Mouse (Mus musculus) hindbrain, embryonic 11.5 days (tissue): Measurements from ENCODE around the gene Gphb5. TPM values are rescaled to one million over a fixed set of nuclear protein-coding genes. Genes with fewer than 3 reads are reported as not detected.

ENCODE experiments used
- ATAC-seq: fragments of 200-750 bp; cut with Nextera tagmentation; 2 replicates; pipeline ENCODE4 v1.8.0; 2017; ENCODE audit warnings: mild to moderate bottlenecking, moderate TSS enrichment, moderate library complexity; ENCODE audit not compliant: low FRiP score
- DNase-seq: peaks from one replicate; pipeline ENCODE4 v3.0.0-alpha.2; 2015; ENCODE audit warnings: low spot score
- H3K27ac ChIP-seq: fragments of 300-500 bp; sonication (generic); 2 replicates; pipeline ENCODE4 v1.5.1; 2014; ENCODE audit warnings: mild to moderate bottlenecking, low read depth, low read length
- H3K27me3 ChIP-seq: fragments of 300-500 bp; sonication (generic); 2 replicates; pipeline ENCODE4 v1.6.1; 2014; ENCODE audit warnings: mild to moderate bottlenecking, low read length, moderate library complexity, mixed read lengths; ENCODE audit not compliant: control insufficient read depth, insufficient read depth
- H3K36me3 ChIP-seq: fragments of 300-500 bp; sonication (generic); 2 replicates; pipeline ENCODE4 v1.6.1; 2014; ENCODE audit warnings: mild to moderate bottlenecking, low read length, moderate library complexity, mixed read lengths; ENCODE audit not compliant: control insufficient read depth, insufficient read depth
- H3K4me1 ChIP-seq: fragments of 300-500 bp; sonication (generic); replicated peaks from 2 replicates; pipeline ENCODE4 v1.6.1; 2014; ENCODE audit warnings: low read length, mixed read lengths; ENCODE audit not compliant: control insufficient read depth, insufficient read depth
- H3K4me2 ChIP-seq: fragments of 300-500 bp; sonication (generic); replicated peaks from 2 replicates; pipeline ENCODE4 v1.6.1; 2014; ENCODE audit warnings: mild to moderate bottlenecking, low read depth, low read length
- H3K4me3 ChIP-seq: fragments of 300-500 bp; sonication (generic); 2 replicates; pipeline ENCODE4 v1.5.1; 2014; ENCODE audit warnings: low read depth, low read length
- H3K9ac ChIP-seq: fragments of 300-500 bp; sonication (generic); 2 replicates; pipeline ENCODE4 v1.6.1; 2014; ENCODE audit warnings: low read depth, low read length
- H3K9me3 ChIP-seq: fragments of 300-500 bp; sonication (generic); 2 replicates; pipeline ENCODE4 v1.6.1; 2016; ENCODE audit warnings: low read length; ENCODE audit not compliant: control insufficient read depth
- WGBS: fragments of 180-500 bp; shearing (Covaris S2); extraction: QIAGEN DNeasy Blood & Tissue Kit; methylation state at CpG from one replicate; pipeline ENCODE4 v1.1.7; 2014; 5-methylcytosine and 5-hydroxymethylcytosine counted together
- polyA plus RNA-seq: library from polyadenylated mRNA; unstranded; fragments of >200 nt; fragmentation: Nextera tagmentation; extraction: Ambion mirVana; gene quantifications from 2 replicates; pipeline ENCODE4 v1.2.1, GENCODE M21; 2014

The Gphb5 gene
- not detected in 2 replicates for polyA plus RNA-seq

DNA sequence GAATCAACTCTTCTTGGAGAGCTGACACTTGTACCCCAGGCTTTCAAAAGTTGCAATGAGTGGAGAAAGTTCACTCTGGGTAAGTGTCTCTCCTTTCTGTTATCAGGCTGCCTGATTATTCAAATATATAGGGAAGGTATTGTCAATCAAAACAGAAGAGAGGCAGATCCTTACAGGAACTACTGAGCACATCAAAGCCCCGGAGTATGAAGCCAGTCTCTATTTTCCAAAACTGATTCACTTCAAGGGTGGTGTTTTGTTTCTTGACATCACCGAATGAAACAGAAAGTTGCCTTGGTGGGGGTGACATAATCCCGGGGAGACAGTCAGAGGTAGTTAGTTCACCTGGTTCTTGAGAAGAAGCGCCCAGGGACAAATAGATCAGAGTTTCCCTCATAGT is at the start of gene Gphb5:
TSS of gene Gphb5 (minus strand) at position 101 of the 400 bp plus-strand sequence.
- Histone ChIP-seq H3K27me3 (no peaks in the 10 kb centered on the region), H3K36me3 (no peaks in the 10 kb centered on the region), H3K27ac (no peak within 1 kb of the TSS), H3K4me2 (no peak within 1 kb of the TSS), H3K9me3 (no peaks in the 10 kb centered on the region), H3K9ac (no peak within 1 kb of the TSS), H3K4me1 (no peaks in the 10 kb centered on the region), H3K4me3 (no peak within 1 kb of the TSS)
- ATAC-seq (no peak), DNase-seq (no peak)
- 88% methylated on average over 4 of the region's 4 CpGs for WGBS

DNA sequence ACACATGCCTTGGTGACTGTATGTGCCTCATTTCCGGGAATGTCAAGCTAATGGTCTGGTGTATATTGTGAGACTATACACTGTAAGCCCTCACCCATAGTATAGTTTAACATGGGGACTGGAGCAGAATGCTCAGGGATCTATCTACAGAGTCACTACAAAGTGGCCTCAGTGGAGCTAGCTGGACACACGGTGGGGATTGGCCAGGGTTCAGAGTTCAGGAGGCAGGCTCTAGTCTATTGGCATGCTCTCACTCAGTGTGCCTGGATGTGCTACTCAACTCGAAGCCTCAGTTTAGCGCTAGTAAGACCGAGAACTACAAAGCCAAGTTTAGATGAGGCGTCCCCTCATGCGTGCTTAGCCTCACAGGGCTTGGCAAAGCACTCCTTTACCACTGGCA is 49.6 kb upstream of the Gphb5 start:
- Histone ChIP-seq H3K9me3 (no peaks in the 10 kb centered on the region), H3K9ac (no peak overlapping the region), H3K36me3 (peaks cover 3% of the 10 kb centered on the region; the same call in 1 of the 2 replicates), H3K4me2 (no peak overlapping the region), H3K4me3 (no peak overlapping the region), H3K27ac (no peak overlapping the region), H3K27me3 (no peaks in the 10 kb centered on the region), H3K4me1 (no peaks in the 10 kb centered on the region)
- no peak for ATAC-seq
- no peak for DNase-seq
- WGBS, result 94% methylated on average over 7 of the region's 7 CpGs

DNA sequence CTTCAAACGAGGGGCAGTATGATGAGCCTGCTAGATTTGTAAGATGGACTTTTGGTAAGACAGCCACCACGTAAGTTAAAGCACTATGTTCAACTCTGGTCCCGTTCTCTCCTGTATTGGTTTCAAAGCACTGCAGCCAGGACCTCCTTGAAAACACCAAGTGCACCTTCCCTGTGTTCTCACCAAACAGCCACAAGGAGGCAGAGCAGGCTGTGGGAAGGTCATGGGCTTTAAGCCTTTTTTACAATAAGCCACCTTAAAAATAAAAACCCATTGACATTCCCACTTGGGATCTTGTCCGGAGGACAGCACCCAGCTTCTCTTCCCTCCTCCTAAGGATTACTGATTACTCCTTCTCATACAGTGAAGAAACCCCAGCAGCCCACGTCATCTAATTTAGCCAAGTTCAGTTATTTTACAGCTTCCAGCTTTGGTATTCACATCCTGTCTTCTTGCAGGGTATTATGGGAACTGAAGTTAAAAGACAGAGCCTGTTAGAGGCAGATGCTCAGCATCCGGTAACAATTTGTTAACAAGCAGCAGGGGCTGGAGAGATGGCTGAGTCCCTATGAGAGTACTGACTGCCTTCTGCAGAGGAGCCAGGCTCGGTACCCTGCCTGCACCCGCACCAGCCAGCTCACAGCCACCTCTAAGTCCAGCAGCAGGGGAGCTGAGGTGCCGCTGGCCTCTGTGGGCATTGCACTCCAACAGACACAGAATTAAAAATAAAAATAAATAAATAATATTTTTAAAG is 47.6 kb upstream of the Gphb5 start:
- ATAC-seq, result no peak
- Histone ChIP-seq H3K9me3 (no peaks in the 10 kb centered on the region), H3K27ac (no peak overlapping the region), H3K36me3 (peaks cover 3% of the 10 kb centered on the region; the same call in 1 of the 2 replicates), H3K27me3 (no peaks in the 10 kb centered on the region), H3K4me3 (no peak overlapping the region), H3K4me2 (no peak overlapping the region), H3K4me1 (no peaks in the 10 kb centered on the region), H3K9ac (no peak overlapping the region)
- 87% methylated on average over 9 of the region's 9 CpGs for WGBS
- DNase-seq, result peak; percentile 27

DNA sequence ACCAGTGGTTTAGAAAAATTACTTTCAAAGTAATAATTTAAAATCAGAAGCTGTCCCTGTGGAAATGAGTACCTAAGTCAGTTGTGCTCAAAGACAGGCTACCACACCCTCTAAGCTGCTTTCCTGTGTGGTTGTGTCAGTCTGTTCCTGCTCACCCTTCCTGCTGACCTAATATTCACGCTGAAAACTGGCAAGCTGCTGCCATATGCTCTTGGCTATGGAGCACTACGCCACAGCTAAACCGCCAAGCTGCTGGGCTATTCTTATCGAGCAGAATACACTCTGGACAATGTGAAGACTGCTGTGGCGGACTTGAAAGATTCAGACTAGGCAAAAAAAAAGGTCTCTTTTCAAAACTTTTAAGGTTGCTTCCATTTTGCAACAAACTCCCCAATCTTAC is 44.0 kb upstream of the Gphb5 start:
- WGBS, result 92% methylated on average over 5 of the region's 5 CpGs
- ATAC-seq, result no peak
- Histone ChIP-seq H3K9me3 (no peaks in the 10 kb centered on the region), H3K27me3 (no peaks in the 10 kb centered on the region), H3K4me2 (no peak overlapping the region), H3K27ac (no peak overlapping the region), H3K9ac (no peak overlapping the region), H3K36me3 (peaks cover 3% of the 10 kb centered on the region; the same call in 1 of the 2 replicates), H3K4me1 (no peaks in the 10 kb centered on the region), H3K4me3 (no peak overlapping the region)
- no peak for DNase-seq

DNA sequence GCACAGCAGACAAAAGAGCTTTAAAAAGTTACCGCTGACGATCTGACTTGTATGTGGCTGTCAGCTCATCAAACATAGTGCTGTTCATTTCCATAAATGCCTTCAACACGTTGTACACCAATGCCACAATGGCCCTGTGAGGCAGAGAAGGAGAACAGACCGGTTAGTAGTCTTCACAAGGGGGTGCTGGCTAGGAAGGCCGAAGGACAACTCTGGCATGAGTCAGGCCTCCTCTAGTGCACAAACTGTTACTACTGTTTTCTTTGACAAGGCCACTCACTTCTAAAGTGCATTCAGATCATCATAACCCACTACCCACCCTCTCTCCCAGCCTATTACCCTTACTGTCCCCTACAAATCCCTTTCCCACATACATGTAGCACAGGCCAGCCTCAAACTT is 43.1 kb upstream of the Gphb5 start:
- no peak overlapping the region for H3K4me2 ChIP-seq
- H3K9ac ChIP-seq, result no peak overlapping the region
- ATAC-seq (no peak), DNase-seq (no peak)
- H3K4me1 ChIP-seq, result no peaks in the 10 kb centered on the region
- H3K27ac ChIP-seq, result no peak overlapping the region
- H3K27me3 ChIP-seq, result no peaks in the 10 kb centered on the region
- no peak overlapping the region for H3K4me3 ChIP-seq
- no peaks in the 10 kb centered on the region for H3K9me3 ChIP-seq
- 93% methylated on average over 5 of the region's 5 CpGs for WGBS
- peaks cover 3% of the 10 kb centered on the region; the same call in 1 of the 2 replicates for H3K36me3 ChIP-seq

DNA sequence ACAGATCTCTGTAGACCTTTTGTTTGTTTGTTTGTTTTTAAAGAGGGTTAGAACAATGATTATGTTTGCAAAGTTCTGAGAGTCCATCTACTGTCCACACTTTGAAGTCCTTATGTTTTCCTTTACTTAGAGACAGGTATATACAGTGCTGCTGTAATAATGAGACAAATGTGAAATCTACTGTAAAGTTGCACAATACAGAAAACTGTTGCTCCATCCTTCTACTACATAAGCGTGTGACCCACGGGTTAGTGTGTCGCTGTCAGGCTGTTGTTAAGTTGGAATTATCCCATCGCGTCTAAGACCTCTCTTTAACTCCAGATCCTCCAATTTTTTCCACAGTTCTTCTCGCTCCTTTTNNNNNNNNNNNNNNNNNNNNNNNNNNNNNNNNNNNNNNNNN is 36.9 kb upstream of the Gphb5 start:
- H3K4me2 ChIP-seq, result no peak overlapping the region
- no peaks in the 10 kb centered on the region for H3K36me3 ChIP-seq
- 96% methylated on average over 6 of the region's 6 CpGs for WGBS
- no peaks in the 10 kb centered on the region for H3K4me1 ChIP-seq
- H3K4me3 ChIP-seq, result no peak overlapping the region
- H3K27ac ChIP-seq, result no peak overlapping the region
- ATAC-seq (no peak), DNase-seq (no peak)
- no peaks in the 10 kb centered on the region for H3K9me3 ChIP-seq
- no peaks in the 10 kb centered on the region for H3K27me3 ChIP-seq
- no peak overlapping the region for H3K9ac ChIP-seq

DNA sequence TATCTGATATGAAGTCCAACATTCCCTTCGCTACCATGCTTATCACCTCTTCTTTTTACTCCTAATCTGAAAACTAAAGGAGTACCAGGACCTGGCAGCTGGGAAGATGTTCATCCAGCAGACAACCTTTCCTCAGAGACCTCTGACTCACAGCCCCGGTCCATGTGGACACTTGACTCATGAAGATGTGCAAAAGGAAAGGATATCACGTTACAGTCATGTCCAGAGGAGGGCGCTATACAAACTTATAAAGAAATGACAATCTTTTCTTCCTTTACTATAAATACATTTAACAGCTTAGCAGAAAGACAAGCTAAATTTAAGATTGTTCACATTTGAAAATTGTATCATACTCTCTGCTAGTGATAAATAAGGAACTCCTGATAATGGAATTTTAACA is 36.4 kb upstream of the Gphb5 start:
- H3K9ac ChIP-seq, result no peak overlapping the region
- H3K4me2 ChIP-seq, result no peak overlapping the region
- no peaks in the 10 kb centered on the region for H3K27me3 ChIP-seq
- ATAC-seq (no peak), DNase-seq (peak; percentile 11)
- no peaks in the 10 kb centered on the region for H3K36me3 ChIP-seq
- H3K4me1 ChIP-seq, result no peaks in the 10 kb centered on the region
- H3K27ac ChIP-seq, result no peak overlapping the region
- WGBS, result 84% methylated on average over 4 of the region's 4 CpGs
- no peak overlapping the region for H3K4me3 ChIP-seq
- H3K9me3 ChIP-seq, result no peaks in the 10 kb centered on the region

DNA sequence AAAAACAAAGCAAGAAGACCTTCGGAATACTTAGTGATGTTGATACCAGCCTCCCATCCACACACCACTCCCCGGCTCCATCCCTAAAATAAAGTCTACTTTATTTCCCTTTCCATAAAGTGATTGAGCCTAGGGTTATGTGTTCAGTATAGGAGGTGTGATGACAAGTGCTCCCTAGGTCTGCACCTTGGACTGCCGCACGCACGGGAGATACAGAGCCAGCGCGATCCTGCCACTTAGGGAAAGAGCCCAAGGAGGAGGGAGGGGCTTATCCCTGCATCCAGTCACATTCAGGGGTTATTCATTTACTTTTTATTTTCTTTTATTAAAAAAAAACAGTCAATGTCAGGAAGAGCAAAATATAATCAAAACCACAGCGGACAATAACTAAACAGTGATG is 34.0 kb upstream of the Gphb5 start:
- Histone ChIP-seq H3K9me3 (no peaks in the 10 kb centered on the region), H3K4me1 (no peaks in the 10 kb centered on the region), H3K4me3 (no peak overlapping the region), H3K27ac (no peak overlapping the region), H3K4me2 (no peak overlapping the region), H3K27me3 (no peaks in the 10 kb centered on the region), H3K36me3 (no peaks in the 10 kb centered on the region), H3K9ac (no peak overlapping the region)
- ATAC-seq (no peak), DNase-seq (no peak)
- 95% methylated on average over 8 of the region's 8 CpGs for WGBS

DNA sequence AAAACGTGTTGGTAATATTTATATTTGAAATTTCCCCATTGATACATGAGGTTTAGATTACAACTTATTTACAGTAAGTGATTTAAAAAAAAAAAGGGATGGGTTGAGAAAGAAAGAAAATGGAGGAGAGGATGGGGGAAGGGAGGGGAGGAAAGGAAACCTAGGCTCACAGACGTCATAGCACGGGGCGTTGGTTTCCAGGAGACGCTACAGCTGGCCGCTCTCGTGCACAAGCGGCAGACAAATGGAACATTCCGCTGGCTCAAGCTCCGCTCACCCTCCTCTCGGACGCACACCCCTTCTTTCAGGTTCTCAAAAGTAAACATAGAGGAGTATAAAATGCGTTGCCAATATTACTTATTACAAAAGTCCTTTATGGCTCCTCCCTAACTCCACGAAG is 33.4 kb upstream of the Gphb5 start:
- no peak overlapping the region for H3K4me3 ChIP-seq

More for the DNA sequence above, 33.4 kb upstream of the Gphb5 start:
- Histone ChIP-seq H3K27me3 (no peaks in the 10 kb centered on the region), H3K9ac (no peak overlapping the region), H3K4me2 (no peak overlapping the region), H3K27ac (no peak overlapping the region), H3K4me1 (no peaks in the 10 kb centered on the region), H3K9me3 (no peaks in the 10 kb centered on the region), H3K36me3 (no peaks in the 10 kb centered on the region)
- DNase-seq (no peak), ATAC-seq (no peak)
- WGBS, result 80% methylated on average over 14 of the region's 14 CpGs
